Mouse (Mus musculus) kidney, postnatal 14 days (tissue): Measurements from ENCODE around the gene Bcl11a.
A peak's percentile ranks its signal among the peaks of the same experiment; 100 is the strongest.

ENCODE experiments used
- DNase-seq: peaks from one replicate; pipeline ENCODE4 v3.0.0; 2022; ENCODE audit warnings: mixed read lengths

Gene Bcl11a

DNA sequence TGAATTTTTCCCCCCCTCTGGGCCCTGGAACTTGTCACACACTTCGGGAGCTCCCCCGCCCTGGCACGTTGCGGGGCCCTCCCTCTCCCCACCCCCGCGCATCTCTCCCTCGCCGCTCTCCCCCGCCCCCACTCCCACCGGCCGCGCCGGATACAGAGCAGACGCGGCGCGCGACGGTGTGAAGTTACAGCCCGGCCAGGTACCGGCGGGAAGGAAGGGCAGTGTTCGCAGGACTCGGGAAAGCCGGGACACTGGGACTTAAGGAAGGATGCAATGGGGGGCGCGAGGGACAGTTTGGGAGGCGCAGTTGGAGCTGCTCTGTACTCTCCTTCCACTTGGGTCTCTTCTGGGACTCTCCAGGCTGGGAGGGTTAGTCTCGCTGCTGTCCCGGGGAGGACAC, 2.7 kb downstream of the Bcl11a start:
- no peak for DNase-seq

DNA sequence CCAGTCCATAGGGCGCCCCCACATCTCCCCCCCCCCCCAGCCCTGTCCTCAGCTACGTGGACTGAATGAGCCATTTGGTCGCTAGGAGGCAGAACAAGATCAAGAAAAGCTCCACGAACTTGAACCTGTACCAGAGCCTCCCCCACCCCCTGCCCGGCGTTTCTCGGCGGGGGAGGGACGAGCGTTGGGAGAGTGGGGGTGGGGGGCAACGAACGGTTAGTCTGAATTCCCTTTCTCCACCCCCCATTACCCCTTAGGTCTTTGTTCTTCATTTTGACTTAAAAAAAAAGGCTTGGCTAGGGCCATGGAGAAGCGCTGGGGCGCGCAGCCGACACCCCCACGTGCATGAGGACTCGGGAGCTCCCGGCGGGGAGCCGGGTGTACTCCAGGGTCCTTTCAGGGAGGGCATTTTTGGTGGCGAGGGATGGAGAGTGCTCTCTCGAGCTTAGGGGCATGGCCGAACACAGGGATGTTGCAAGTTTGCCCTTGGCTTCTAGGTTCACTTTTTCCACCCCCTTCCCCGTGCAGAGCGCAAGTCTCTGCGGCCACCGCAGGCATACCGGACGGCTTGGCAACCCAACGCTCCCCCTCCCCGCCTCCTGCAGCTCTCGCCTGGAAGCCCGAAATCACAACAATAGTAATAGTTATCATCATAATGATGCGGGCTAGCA, 3.3 kb downstream of the Bcl11a start:
- DNase-seq, result peak; percentile 53

DNA sequence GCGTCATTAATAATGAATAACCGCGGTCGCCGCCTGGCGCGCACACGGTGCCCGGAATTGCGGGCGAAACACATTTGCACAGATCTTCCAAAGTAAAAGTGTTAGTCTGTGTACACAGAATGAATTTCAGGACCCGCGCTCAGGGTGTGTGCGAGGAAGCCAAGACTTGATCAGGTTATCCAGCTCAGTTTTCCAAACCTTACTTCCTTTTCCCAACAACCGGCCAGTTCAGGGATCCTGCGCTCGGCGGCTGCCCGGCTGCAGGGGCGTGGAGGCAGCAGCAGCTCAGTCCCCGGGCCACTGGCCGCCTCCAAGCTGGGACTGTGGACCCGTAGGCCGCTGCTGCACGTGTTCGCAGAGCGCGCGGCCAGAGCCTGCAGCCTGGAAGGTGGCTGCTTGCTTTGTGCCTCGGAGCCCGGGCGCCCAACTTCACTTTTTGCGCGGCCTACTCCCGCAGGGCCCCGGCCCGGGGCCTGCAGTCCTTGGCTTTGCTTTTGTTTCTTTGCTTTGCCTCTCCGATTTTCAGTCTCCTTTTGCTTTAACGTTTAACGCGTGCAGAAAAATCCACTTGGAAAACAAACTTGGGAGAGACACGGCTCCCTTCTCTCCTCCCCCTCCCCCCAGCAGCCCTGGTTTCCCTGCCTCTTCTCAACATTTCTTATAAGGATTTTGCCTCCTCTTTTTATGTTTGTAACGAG, 4.0 kb downstream of the Bcl11a start:
- peak; percentile 41 for DNase-seq

DNA sequence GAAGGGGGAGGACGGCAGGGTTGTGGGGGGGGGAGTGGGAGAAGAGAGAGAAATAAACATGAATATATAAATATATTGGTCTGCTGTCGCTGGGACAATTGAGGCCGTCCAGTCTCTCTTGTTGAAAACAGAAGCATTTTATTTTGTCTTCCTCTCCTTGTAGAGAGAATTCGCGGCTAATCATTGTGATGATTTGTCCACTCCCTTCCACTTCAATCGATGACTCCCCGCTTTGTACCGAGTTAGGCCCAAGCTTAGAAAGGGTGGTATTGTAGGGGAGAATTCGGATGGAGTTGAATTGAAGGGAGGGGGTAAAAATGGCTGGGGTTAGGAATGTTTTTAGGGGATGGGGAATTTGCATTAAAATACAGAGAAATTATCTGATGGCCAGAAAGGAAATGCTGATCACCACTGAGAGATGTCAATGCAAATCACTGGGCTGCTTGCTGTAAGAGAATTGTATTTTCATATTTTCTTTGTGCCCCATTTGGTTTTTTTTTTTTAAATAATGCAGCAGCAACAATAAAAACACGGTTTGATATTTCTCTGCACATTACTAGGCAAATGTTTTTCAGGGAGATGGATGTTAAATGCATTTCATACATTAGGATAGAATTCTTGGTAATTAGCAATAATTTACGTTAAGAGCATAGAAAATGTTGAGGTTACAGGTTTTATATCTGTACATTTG, 4.7 kb downstream of the Bcl11a start:
- DNase-seq, result no peak

DNA sequence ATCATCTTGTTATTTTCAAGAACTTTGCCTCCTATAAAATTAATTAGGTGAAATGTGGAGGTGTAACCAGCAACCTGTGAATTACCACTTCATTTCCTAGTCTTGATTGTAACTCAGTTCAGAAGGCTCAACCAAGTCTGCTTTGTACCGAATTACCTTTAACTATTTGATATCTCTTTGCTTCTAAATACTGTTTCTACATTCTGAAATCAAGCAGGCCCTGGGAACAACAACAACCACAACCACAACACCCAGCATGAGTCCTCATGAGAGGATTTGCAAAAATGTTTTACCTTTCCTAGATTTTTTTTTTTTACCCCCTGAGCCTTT, 5.2 kb downstream of the Bcl11a start:
- no peak for DNase-seq

DNA sequence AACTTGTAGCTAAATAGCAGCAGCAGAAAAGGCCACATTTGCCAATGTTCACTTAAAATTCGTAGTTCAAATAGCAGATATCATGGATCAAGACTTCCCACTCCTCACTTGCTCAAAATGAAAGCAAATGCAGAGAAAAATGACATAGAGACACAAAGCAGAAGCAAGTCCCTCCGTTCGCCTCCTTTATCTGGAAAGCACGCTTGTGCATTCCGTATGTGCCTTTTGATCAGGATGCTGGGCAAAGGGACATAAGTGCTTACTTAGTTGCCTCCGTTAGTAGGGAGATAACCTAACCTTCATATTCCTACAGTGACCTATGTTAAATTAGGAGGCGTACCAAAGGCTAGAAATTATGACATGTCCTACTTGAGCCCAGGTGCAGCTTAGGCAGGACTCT, 5.6 kb downstream of the Bcl11a start:
- DNase-seq, result no peak

DNA sequence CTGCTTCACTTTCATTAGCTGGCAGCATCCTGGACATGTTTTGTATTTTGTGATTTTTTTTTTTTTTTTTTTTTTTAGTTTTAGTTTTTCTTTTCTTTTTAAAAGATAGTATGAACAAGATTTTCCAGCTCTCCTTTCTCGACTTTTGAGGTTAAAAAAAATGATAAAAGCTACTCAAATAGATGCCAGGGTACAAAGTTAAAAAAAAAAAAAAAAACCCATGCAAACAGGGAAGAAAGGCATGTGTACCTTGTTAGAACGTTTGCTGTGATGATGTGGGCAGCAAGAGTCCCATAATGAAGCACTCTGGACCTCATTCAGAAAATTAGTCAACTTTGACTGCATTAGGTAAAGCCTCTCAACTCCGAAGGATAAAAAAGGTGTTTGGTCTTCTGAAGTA, 6.2 kb downstream of the Bcl11a start:
- no peak for DNase-seq

DNA sequence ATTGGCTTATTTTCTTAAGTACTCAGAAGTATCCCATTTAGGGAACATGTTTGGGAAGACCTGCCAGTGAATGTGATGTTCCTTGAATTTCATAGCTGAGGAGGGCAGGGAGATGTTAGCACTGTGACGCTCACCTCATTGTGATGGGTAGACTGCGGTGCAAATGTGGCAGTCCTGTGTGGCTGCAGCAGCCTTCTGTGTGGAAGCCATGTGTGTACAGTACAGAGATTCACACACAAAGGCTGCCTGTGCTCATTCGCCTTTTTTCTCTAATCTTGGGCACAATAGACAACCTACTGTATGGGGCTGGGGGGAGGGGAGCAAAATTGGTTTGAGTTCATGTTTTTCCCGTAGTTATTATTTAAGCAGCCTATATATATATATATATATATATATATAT, 6.7 kb downstream of the Bcl11a start:
- DNase-seq, result no peak

DNA sequence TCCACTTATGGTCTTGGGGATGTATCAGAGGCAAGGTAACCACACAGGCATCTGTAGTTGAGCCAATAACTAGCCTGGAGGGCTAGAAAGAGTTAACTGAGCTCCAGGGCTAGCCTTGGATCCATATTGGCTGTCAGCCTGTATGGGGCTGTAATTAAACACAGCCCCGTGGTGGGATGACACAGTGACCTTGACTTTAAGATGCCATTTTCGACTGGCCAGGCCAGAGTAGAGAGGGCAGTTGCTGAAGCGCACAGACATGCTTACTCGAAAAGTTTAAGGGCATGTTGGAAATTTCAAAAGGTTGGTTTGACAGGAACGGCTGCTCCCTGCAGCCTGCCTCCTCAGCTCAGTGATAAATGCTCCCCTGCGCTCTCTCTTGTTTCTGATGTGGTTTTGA, 8.1 kb downstream of the Bcl11a start:
- DNase-seq, result no peak

DNA sequence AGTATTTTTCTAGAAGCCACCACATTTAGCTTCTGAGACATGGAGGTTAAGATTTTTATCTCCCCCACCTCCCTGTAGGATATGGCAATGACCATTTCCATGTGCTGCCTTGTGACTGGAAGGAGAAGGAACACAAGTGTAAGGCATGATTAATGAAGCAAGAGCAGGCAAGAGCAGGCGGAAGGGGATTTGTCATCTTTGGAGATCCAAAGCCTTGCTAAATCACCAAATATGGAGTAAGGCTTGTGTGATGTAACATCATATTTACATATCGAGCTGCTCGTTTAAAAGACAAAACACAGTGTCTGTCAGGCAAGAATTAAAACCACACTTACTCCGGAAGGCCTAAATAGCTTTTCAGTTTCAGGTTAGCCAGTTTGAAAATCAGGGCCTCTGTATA, 9.2 kb downstream of the Bcl11a start:
- DNase-seq, result no peak

DNA sequence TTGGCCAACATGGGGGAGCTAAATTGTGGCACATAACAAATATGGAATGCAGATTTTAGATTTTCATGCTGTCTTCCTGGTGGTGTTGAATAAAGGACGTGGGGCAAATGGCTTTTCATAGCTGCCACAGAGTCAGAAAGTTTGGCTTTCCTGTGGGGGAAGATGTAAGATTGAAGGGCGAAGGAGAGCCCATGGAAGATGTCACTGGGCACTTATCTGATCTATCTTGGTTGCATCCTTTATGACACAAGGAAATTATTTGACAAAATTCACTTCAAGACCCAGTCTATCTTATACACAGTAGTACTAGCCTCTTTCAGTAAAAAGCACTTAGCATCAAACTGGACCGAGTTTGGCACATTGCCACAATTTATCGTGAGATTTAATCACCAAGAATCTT, 12.6 kb downstream of the Bcl11a start:
- no peak for DNase-seq

DNA sequence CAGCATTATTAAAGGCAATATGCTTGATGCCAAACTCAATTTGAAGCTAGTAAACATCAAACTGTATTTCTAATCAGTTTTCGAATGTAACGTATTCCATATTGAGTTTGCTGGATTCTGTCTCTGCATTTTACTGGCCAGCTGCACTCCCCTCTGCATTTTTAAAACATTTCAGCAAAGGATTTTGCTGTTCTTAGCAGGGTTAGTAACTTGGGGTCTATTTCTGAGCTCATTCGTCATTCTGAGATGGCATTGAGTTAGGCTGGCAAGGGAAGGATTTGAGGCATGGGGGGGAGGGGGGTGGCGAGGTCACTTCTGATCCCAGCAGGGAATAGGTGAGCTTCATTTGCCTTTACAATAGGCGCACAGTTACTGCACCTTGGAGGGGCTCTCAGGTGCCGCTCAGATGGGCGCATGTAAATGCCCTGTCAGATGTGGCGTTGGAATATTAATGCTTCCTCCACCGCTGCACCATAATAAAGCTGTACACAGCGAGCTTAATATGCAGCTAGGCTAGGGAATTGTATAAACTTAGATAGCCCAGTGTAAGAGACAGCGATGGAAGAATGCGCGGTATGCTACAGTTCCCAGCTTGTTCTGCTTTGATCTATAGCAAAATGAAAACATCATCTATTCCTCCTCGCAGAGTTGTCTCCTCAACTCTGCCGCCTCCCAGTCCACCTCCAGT, 13.7 kb downstream of the Bcl11a start:
- DNase-seq, result no peak

DNA sequence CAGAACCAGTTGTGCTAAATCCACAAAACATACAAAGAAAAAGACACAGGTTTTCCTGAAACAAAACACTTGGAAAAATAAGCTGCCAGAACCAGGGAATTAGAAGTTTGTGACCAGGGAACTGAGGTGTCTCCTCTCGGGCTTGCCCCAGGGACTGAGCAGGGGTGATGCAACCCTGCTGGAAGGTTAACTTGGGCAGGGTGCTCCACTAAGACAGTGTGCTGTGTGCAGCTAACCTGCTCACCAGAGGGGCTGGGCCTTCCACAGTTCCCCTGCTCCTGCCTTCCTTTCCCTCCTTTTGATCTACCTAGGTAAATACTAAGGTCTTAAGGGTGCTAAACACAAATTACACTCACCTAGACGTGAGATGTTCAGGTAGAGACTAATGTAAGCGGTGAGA, 14.8 kb downstream of the Bcl11a start:
- no peak for DNase-seq

DNA sequence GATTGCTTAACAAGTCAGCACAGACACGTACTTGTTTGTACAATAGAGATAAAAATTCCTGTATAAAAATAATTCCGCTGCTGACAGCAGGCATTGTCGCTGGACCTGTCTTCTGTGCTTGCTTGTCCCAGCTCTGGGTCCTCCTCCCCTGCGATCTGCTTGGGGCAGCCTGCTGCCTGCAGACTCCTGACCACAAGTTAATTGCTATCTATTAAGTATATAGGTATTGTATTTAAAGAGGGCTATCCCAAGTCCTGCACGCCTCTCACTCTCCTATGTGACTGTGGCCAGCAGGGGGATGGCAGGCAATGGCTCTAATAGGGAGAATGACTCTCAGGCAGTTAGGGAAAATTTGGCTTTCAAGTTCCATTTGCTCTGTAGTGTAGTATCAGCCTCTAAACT, 16.2 kb downstream of the Bcl11a start:
- DNase-seq, result no peak

DNA sequence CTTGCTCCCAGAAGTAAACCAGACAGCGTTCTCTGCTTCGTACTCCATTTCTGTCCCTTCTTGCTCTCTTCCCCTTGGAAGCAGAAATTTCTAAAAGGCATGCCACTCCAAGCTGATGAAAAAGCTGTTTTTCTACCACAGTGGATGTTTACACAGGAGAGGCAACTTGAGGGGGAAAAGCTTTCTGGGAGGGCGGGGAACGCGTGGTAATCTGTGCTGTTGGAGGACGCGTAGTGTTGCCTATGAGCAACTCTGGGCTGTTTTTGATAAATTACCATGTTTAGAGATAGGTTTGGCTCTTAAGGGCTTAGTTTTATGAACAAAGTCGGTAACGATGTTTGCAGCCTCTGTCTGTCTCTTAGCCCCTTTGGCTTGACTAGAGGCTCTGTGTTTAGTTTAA, 17.4 kb downstream of the Bcl11a start:
- DNase-seq, result no peak

DNA sequence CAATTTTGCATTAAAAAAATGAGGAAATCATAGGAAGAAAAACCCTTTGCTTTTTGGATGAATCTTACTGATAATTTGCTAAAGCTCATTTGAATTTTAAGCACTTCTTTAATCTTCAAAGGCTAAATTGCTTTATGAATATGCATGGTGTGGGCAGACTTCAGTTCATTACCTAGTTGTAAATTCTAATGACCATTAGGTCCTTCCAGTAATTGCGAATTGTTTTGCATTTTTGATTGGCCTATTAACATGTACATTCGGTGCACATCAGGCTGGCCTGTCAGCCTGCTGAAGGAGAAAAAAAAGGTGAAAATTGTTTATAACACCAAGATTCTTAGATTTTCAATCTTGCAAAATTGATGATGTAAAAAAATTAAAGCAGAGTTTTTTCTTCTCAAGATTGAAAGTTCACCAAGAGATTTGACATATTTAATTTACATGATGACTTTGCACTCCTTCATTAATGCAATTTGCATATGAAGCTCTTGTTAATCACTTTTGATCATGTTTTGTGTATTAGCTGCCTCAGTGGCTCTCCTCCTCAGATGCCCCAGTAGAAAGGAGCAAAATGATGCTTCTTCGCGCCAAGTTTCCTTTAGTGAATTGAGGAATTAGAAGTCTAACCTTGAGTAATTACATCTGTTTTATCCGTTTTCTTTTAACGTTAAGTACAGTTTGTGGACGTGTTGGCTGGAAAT, 17.9 kb downstream of the Bcl11a start:
- DNase-seq, result no peak

DNA sequence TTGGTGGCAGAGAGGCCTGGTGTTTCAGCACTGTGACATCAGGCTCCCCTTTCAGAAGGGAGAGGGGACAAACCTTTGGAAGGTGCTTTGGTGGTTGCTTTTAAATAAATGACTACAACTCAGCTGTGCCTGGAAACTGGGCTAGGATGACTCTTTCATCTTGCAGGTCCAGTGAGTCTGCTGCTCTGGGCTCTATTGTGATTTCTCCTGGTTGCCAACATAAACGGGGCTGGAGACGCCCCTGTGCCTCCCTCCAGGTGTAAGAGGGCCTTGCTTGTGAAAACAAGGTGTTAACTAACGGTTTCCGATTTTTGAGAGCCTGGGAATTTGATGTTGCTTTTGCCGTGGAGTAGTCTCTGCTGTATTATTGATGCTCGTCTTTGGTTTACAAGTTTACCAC, 18.6 kb downstream of the Bcl11a start:
- no peak for DNase-seq

DNA sequence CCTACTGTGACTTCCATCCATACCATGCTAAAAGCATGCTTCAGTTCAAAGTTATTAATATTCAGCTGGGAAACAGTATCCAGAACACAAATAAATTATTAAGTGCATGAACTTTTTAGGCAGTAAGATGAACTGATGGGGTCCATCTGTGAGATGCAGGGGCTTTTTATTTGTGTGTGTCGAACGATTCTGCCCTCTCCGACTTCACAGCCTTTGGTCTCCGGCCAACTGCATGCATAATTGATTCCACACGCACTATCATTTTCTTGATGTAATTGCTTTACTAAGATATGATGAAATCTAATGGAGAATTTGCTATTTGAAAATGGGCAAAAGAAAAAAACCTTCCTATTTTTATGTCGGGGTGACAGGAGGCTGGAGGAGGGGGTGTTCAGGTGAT, 19.2 kb downstream of the Bcl11a start:
- DNase-seq, result no peak

DNA sequence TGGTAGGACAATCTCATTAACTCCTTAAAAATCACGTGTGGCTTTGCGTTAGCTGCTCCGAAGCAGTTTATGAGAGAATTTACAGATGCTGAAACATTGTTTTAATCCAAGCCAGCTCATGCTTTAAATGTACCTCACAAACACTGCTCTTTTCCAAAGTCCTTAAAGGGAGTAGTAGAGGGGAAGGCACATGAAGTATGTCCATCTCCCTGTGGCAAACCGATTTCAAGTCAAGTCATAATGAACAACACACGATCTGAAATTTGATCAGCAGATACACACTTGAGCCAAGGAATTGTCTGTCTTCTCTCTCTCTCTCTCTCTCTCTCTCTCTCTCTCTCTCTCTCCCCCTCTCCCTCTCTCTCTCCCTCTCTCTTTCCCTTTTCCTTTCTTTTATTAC, 20.2 kb downstream of the Bcl11a start:
- no peak for DNase-seq

DNA sequence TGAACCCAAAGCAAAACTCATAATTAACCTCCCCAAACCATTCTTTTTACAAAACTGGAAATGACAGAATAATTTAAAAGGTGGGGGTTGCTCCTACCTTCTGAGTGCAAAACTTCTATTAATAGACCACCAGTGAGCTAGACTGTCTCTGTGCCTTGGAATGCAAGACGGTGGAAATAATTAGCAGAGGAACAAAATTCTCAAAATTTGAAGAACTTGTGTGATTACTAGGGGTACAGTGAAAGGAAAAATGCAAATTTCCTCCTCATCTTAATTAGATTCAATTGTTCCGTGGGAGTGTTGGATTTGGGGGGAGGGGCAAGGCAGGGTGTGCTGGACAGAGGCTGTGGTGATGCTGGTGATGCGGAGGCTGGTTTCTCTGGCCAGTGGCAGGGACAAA, 20.8 kb downstream of the Bcl11a start:
- DNase-seq, result no peak

DNA sequence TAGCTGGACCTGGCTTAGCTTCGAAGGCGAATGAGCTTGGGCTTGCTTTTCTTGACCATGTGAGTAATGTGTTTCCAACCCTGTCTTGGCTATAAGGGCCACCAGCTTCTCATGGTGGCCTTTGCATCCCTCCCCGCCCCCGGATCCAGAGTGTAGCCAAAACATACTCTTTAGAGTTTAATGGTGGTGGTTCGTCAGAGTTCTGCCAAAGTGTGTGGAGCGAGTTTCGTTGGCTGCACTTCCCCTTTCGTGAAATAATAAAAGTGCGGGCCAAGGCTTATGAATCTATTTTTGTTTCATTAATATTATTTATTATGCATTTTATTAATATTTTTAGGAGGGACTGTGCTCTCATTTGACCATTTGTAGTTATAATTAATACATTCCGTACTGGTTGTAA, 21.4 kb downstream of the Bcl11a start:
- DNase-seq, result no peak

DNA sequence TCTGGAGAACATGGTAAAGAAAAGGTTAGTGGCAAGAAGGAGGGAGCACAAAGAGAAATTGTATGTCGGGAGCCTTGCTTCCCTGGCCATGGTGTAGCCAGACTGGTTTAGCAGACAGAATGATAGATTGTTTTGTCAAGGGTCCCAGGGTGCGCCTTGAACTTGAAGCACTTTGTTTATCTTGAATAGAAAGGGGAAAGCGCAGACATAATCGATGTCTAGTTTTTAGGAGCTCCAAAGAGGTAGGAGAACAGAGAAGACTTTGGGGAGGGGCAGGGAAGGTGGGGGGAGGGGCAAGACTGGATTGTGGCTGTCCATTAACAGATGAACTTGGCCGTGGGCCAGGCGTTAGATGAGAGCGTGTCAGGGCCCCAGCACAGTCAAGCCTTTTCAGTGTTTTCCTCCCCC, 22.0 kb downstream of the Bcl11a start:
- peak; percentile 38 for DNase-seq

DNA sequence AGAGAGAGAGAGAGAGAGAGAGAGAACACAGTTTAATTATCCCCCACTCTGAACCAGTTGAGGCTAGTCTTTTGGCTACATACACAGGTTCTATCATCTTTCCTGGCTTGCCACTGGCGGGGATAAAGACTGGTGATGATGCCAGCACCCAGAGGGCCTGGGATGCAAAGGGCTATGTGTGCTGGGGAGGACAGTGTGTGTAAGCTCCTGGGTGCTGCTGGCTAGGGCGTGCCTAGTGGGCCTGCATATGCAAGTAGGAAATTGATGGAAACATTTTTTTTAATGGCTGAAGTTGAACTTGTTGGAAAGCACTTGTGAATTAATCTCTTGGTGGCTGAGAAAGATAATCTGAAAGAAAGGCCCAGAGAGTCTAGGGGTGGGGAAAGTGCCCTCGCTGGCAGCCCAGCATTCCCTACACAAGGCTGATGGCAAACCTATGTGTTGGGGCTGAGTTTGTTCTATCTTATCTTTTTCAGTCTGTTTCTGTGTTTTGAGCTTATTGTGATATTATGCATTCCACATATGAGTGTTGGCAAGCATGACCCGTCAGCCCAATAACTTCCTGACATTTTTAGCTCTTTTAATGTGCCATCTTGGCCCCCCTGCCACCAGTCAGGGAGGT, 22.7 kb downstream of the Bcl11a start:
- no peak for DNase-seq
